Mouse (Mus musculus) E14TG2a.4 (cell line): ENCODE measurements at regions not wholly inside any gene's neighbourhood (a gene's known extent, or its start where the extent isn't known, plus 50 kb on each side); places are given as distances from the start of the nearest gene placed in this dataset.

Experiments
- CTCF ChIP-seq: conservative IDR thresholded peaks from 2 replicates; pipeline ENCODE4 v1.5.1; 2014; ENCODE audit warnings: low read length
- NANOG ChIP-seq: IDR thresholded peaks from 2 replicates; pipeline ENCODE4 v1.6.1; 2014; ENCODE audit warnings: borderline replicate concordance, low read length, mixed read lengths

GRCm38 (mm10) chr8:98651010-98651409, 765.3 kb downstream of the Cdh8 start:
- TF ChIP-seq CTCF: no peak
- TF ChIP-seq NANOG: no peak
